ENCODE assay signal across 8 mouse cellular contexts in the genomic region with DNA sequence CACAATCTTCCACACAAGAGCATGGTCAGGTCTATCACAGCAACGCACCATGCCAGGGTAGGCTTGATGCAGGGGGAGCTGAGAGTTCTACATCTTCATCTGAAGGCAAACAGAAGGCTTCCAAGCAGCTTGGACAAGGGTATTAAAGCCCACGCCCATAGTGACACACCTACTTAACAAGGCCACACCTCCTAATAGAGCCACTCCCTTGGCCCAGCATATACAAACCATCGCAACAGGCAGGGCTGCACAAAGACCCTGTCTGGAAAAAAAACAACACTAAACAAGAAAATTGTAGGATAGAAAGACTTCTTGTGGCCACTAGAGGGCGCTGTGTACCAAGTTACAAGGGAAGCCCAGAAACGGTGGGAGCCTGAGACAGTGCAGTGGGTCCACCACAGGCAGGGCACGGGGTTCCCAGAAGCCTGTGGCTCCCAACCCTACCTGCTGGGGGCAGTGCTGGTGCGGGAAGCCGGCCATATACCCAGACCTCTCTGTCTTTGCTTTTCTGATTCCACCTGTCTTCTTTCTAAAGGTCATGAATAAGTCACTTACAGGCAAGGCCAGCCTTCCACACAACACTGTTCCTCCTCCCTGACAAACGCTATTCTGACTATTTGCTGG. TPM values are rescaled to one million over a fixed set of nuclear protein-coding genes. Genes with fewer than 3 reads are reported as not detected.
DNase-seq lines count a peak whose midpoint lies in the region; ATAC-seq and TF ChIP-seq lines count a peak whose summit lies in the region.

No protein-coding gene starts in this region.

- H3K36me3 ChIP-seq in forebrain, embryonic 11.5 days (ENCODE audit: control insufficient read depth, insufficient read depth, low read length) = no peaks in the 10 kb centered on the region
- no peaks in the 10 kb centered on the region for H3K36me3 ChIP-seq in forebrain, embryonic 16.5 days (ENCODE audit: control insufficient read depth, insufficient read depth)
- no peaks in the 10 kb centered on the region for H3K36me3 ChIP-seq in midbrain, embryonic 12.5 days
- no peaks in the 10 kb centered on the region for H3K36me3 ChIP-seq in thymus, adult 2 months (ENCODE audit: control insufficient read depth, insufficient read depth, low read length)

- no peaks in the 10 kb centered on the region for H3K4me1 ChIP-seq in forebrain, embryonic 11.5 days (replicated peaks; ENCODE audit: control insufficient read depth, insufficient read depth, low read length)
- no peaks in the 10 kb centered on the region for H3K4me1 ChIP-seq in forebrain, embryonic 16.5 days (replicated peaks; ENCODE audit: control insufficient read depth, insufficient read depth, low read length)
- no peaks in the 10 kb centered on the region for H3K4me1 ChIP-seq in midbrain, embryonic 12.5 days
- H3K4me1 ChIP-seq in thymus, adult 2 months (replicated peaks; ENCODE audit: control insufficient read depth, insufficient read depth, low read length) = peaks cover 15% of the 10 kb centered on the region

- H3K4me2 ChIP-seq in forebrain, embryonic 11.5 days (ENCODE audit: low read depth, low read length, severe bottlenecking) = no peak overlapping the region
- no peak overlapping the region for H3K4me2 ChIP-seq in forebrain, embryonic 16.5 days (ENCODE audit: low read length)
- H3K4me2 ChIP-seq in midbrain, embryonic 12.5 days (replicated peaks) = no peak overlapping the region

- no peak for TF ChIP-seq POLR2A in thymus, adult 2 months (IDR thresholded peaks at IDR 0.05; ENCODE audit: control insufficient read depth, extremely low read depth, insufficient read depth, low read length, poor library complexity)

- DNase-seq in forebrain, embryonic 11.5 days (ENCODE audit: low spot score) = peak; percentile 79
- peak; percentile 49 for DNase-seq in urinary bladder, postnatal 25 days (ENCODE audit: low spot score)
- no peak for DNase-seq in urinary bladder, adult 18-20 months (ENCODE audit: low spot score in 2 of 2)
- DNase-seq in embryo, embryonic 11.5 days (ENCODE audit: low read depth, low spot score) = peak; percentile 46
- peak; percentile 44 for DNase-seq in kidney, postnatal 14 days
- DNase-seq in thymus, adult 2 months = peak; percentile 74

- no peak; the same call in 1 of the 2 replicates for ATAC-seq in forebrain, embryonic 11.5 days (replicated peaks; ENCODE audit: low FRiP score)
- ATAC-seq in forebrain, embryonic 16.5 days = no peak
- peak; percentile 44; the same call in 1 of the 2 replicates for ATAC-seq in midbrain, embryonic 12.5 days (ENCODE audit: low FRiP score, low read depth)

- no peaks in the 10 kb centered on the region for H3K27me3 ChIP-seq in forebrain, embryonic 11.5 days (ENCODE audit: control insufficient read depth, insufficient read depth, low read length)
- H3K27me3 ChIP-seq in forebrain, embryonic 16.5 days (replicated peaks; ENCODE audit: control insufficient read depth, insufficient read depth, low read length) = no peaks in the 10 kb centered on the region
- no peaks in the 10 kb centered on the region for H3K27me3 ChIP-seq in midbrain, embryonic 12.5 days
- H3K27me3 ChIP-seq in thymus, adult 2 months (ENCODE audit: control insufficient read depth, insufficient read depth, low read length) = no peaks in the 10 kb centered on the region

- H3K9me3 ChIP-seq in forebrain, embryonic 11.5 days (ENCODE audit: control insufficient read depth, low read length) = no peaks in the 10 kb centered on the region
- H3K9me3 ChIP-seq in forebrain, embryonic 16.5 days (ENCODE audit: control insufficient read depth, low read length) = no peaks in the 10 kb centered on the region
- no peaks in the 10 kb centered on the region for H3K9me3 ChIP-seq in midbrain, embryonic 12.5 days

- H3K27ac ChIP-seq in forebrain, embryonic 11.5 days (ENCODE audit: low read depth, low read length) = no peak overlapping the region
- no peak overlapping the region for H3K27ac ChIP-seq in forebrain, embryonic 16.5 days (ENCODE audit: low read length)
- no peak overlapping the region for H3K27ac ChIP-seq in midbrain, embryonic 12.5 days (replicated peaks)
- no peak overlapping the region for H3K27ac ChIP-seq in thymus, adult 2 months (ENCODE audit: control insufficient read depth, insufficient read depth, low read length)

- 20% methylated on average over 9 of the region's 9 CpGs for WGBS in forebrain, embryonic 11.5 days
- WGBS in forebrain, embryonic 16.5 days = 19% methylated on average over 9 of the region's 9 CpGs
- 20% methylated on average over 9 of the region's 9 CpGs for WGBS in midbrain, embryonic 12.5 days
- 34% methylated on average over 9 of the region's 9 CpGs for WGBS in thymus, adult 2 months

- no peak overlapping the region for H3K9ac ChIP-seq in forebrain, embryonic 11.5 days (ENCODE audit: low read length)
- H3K9ac ChIP-seq in forebrain, embryonic 16.5 days (replicated peaks; ENCODE audit: low read depth, low read length) = no peak overlapping the region
- H3K9ac ChIP-seq in midbrain, embryonic 12.5 days (replicated peaks) = no peak overlapping the region

- no peak overlapping the region for H3K4me3 ChIP-seq in forebrain, embryonic 11.5 days (ENCODE audit: low read depth, low read length)
- no peak overlapping the region for H3K4me3 ChIP-seq in forebrain, embryonic 16.5 days (replicated peaks; ENCODE audit: low read length)
- H3K4me3 ChIP-seq in midbrain, embryonic 12.5 days = no peak overlapping the region
- H3K4me3 ChIP-seq in thymus, adult 2 months (ENCODE audit: control insufficient read depth, insufficient read depth, low read length) = no peak overlapping the region

- peak; percentile 87 for TF ChIP-seq CTCF in thymus, adult 2 months (IDR thresholded peaks at IDR 0.05; ENCODE audit: borderline replicate concordance, control insufficient read depth, extremely low read depth, insufficient read depth, low read length, poor library complexity)

RNA-seq across cellular contexts. Expression of gene Lefty2, which starts 18.9 kb away (rescaled TPM):
- polyA plus RNA-seq in forebrain, embryonic 11.5 days (2014; fragmentation: Nextera tagmentation; extraction: Ambion mirVana) = not detected in 2 replicates
- 4.1 and 6.6 TPM in 2 replicates for polyA plus RNA-seq in forebrain, embryonic 16.5 days (2015; fragmentation: Nextera tagmentation; extraction: Ambion mirVana)
- polyA plus RNA-seq in midbrain, embryonic 12.5 days (2016; fragmentation: Nextera tagmentation; extraction: Ambion mirVana) = not detected in 2 replicates
- 0.98 and 1.9 TPM in 2 replicates for polyA plus RNA-seq in thymus, adult 2 months (2012; rRNA removed)

RNA-seq across cellular contexts. Expression of gene Sde2, which starts 23.0 kb away (rescaled TPM):
- 33.8 and 35.4 TPM in 2 replicates for polyA plus RNA-seq in forebrain, embryonic 11.5 days (2014; fragmentation: Nextera tagmentation; extraction: Ambion mirVana)
- polyA plus RNA-seq in forebrain, embryonic 16.5 days (2015; fragmentation: Nextera tagmentation; extraction: Ambion mirVana) = 36.6 and 41.9 TPM in 2 replicates
- 36.3 and 36.7 TPM in 2 replicates for polyA plus RNA-seq in midbrain, embryonic 12.5 days (2016; fragmentation: Nextera tagmentation; extraction: Ambion mirVana)
- polyA plus RNA-seq in thymus, adult 2 months (2012; rRNA removed) = 18.4 and 19.4 TPM in 2 replicates

RNA-seq across cellular contexts. Expression of gene Pycr2, which starts 30.1 kb away (rescaled TPM):
- polyA plus RNA-seq in forebrain, embryonic 11.5 days (2014; fragmentation: Nextera tagmentation; extraction: Ambion mirVana) = 111 and 121 TPM in 2 replicates
- 78.8 and 84.8 TPM in 2 replicates for polyA plus RNA-seq in forebrain, embryonic 16.5 days (2015; fragmentation: Nextera tagmentation; extraction: Ambion mirVana)
- 94.0 and 98.4 TPM in 2 replicates for polyA plus RNA-seq in midbrain, embryonic 12.5 days (2016; fragmentation: Nextera tagmentation; extraction: Ambion mirVana)
- 101 and 106 TPM in 2 replicates for polyA plus RNA-seq in thymus, adult 2 months (2012; rRNA removed)

Comparison
In these comparisons a context has a peak if more than half of its experiments do, and no peak if none do; other contexts are left out.
1. DNase-seq: peak in forebrain, embryonic 11.5 days (single experiment), urinary bladder, postnatal 25 days (single experiment), embryo, embryonic 11.5 days (single experiment), kidney, postnatal 14 days (single experiment) and thymus, adult 2 months (single experiment); none in urinary bladder, adult 18-20 months (0 of 2).